17 mouse cellular contexts compared by ENCODE assay signal in the genomic region with DNA sequence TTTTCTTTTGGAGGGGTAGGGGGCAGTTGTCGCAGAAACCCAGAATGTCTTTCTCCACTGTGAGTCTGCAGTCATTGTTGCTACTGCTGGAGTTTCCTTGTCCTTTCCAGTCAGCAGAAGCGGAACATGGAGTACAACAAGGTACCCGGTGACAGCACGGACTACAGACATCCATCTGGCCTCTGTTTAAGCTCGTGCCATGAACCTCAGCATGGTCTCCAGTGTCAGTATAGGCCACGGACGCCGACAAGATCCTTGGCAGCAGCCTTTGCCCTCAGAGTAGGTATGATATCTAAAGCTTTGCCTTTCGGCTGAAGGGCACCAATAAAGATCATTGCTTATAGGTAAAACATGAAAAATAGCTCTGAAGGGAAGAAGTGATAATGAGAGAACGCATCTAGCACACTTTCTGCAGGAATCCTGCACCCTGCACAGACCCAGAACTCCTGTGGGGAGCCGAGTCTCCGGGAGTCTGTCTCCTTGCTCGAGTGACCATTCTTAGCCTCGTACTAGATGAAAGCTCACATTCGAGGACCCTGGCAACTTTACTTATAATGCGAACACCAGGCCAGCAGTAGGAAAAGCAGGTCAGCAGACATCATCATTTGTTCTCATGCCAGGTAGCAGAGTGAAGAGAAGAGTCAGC. TPM values are rescaled to one million over a fixed set of nuclear protein-coding genes. Genes with fewer than 3 reads are reported as not detected.
DNase-seq lines count a peak whose midpoint lies in the region; ATAC-seq lines count a peak whose summit lies in the region.
"Had no signal": no experiment of that assay in that cellular context is flagged by ENCODE, and none has a peak within 500 bp of the region (broad histone marks: within the 10 kb centered on the region; RNA-seq: fewer than 3 reads in every experiment).

No protein-coding gene starts in this region.

- no peaks in the 10 kb centered on the region for H3K9me3 ChIP-seq in hindbrain, embryonic 11.5 days (ENCODE audit: control insufficient read depth, low read length)
- no peaks in the 10 kb centered on the region for H3K9me3 ChIP-seq in midbrain, embryonic 15.5 days
- H3K9me3 ChIP-seq in liver, embryonic 12.5 days (replicated peaks) = no peaks in the 10 kb centered on the region
- H3K9me3 ChIP-seq: limb, embryonic 13.5 days had no signal

- H3K27me3 ChIP-seq in hindbrain, embryonic 11.5 days (ENCODE audit: control insufficient read depth, insufficient read depth, low read length) = no peaks in the 10 kb centered on the region
- no peaks in the 10 kb centered on the region for H3K27me3 ChIP-seq in midbrain, embryonic 15.5 days (replicated peaks)
- H3K27me3 ChIP-seq in liver, embryonic 12.5 days (replicated peaks) = no peaks in the 10 kb centered on the region
- H3K27me3 ChIP-seq: limb, embryonic 13.5 days had no signal

- 0 out of 2 replicates have a peak overlapping the region, but pooled peaks have one; percentile 19 for H3K9ac ChIP-seq in hindbrain, embryonic 11.5 days (ENCODE audit: low read depth, low read length)
- H3K9ac ChIP-seq in midbrain, embryonic 15.5 days = no peak overlapping the region
- H3K9ac ChIP-seq in liver, embryonic 12.5 days = no peak overlapping the region
- H3K9ac ChIP-seq: limb, embryonic 13.5 days had no signal

- 88% methylated on average over 16 of the region's 16 CpGs for WGBS in hindbrain, embryonic 11.5 days
- 77% methylated on average over 16 of the region's 16 CpGs for WGBS in midbrain, embryonic 15.5 days
- WGBS in liver, embryonic 12.5 days (ENCODE audit: insufficient replicate concordance) = 75% methylated on average over 16 of the region's 16 CpGs

- H3K36me3 ChIP-seq in hindbrain, embryonic 11.5 days (ENCODE audit: control insufficient read depth, insufficient read depth, low read length) = no peaks in the 10 kb centered on the region
- H3K36me3 ChIP-seq in midbrain, embryonic 15.5 days (replicated peaks) = no peaks in the 10 kb centered on the region
- H3K36me3 ChIP-seq in liver, embryonic 12.5 days = no peaks in the 10 kb centered on the region
- H3K36me3 ChIP-seq: limb, embryonic 13.5 days had no signal

- H3K4me1 ChIP-seq in hindbrain, embryonic 11.5 days (replicated peaks; ENCODE audit: control insufficient read depth, insufficient read depth, low read length) = no peaks in the 10 kb centered on the region
- peaks cover 11% of the 10 kb centered on the region for H3K4me1 ChIP-seq in midbrain, embryonic 15.5 days
- no peaks in the 10 kb centered on the region for H3K4me1 ChIP-seq in liver, embryonic 12.5 days
- H3K4me1 ChIP-seq: limb, embryonic 13.5 days had no signal

- ATAC-seq in hindbrain, embryonic 11.5 days (ENCODE audit: low FRiP score) = no peak
- ATAC-seq in midbrain, embryonic 15.5 days (replicated peaks) = no peak; the same call in 1 of the 2 replicates
- ATAC-seq in liver, embryonic 12.5 days = no peak
- no peak for ATAC-seq in granulocyte monocyte progenitor cell, adult 5-6 weeks (replicated peaks; ENCODE audit: poor library complexity, severe bottlenecking)
- ATAC-seq in megakaryocyte-erythroid progenitor cell, adult 5-6 weeks (replicated peaks; ENCODE audit: low FRiP score, low TSS enrichment, poor library complexity, severe bottlenecking) = no peak

- H3K4me3 ChIP-seq in hindbrain, embryonic 11.5 days (ENCODE audit: low read depth, low read length) = no peak overlapping the region
- no peak overlapping the region for H3K4me3 ChIP-seq in midbrain, embryonic 15.5 days
- H3K4me3 ChIP-seq in liver, embryonic 12.5 days = no peak overlapping the region
- H3K4me3 ChIP-seq: erythroblast, embryonic 14.5 days; heart, adult 2 months; limb, embryonic 13.5 days had no signal

- no peak overlapping the region for H3K27ac ChIP-seq in hindbrain, embryonic 11.5 days (ENCODE audit: low read depth, low read length)
- H3K27ac ChIP-seq in midbrain, embryonic 15.5 days = peak overlapping the region; percentile 42; the same call in 1 of the 2 replicates
- H3K27ac ChIP-seq in liver, embryonic 12.5 days = no peak overlapping the region
- H3K27ac ChIP-seq: heart, adult 2 months; limb, embryonic 13.5 days had no signal

- H3K4me2 ChIP-seq in hindbrain, embryonic 11.5 days (replicated peaks; ENCODE audit: low read depth, low read length) = no peak overlapping the region
- peak overlapping the region; percentile 1; the same call in 1 of the 2 replicates for H3K4me2 ChIP-seq in midbrain, embryonic 15.5 days
- no peak overlapping the region for H3K4me2 ChIP-seq in liver, embryonic 12.5 days
- H3K4me2 ChIP-seq: limb, embryonic 13.5 days had no signal

- DNase-seq in cerebellum, adult 11-12 months = peak; percentile 59
- peak; percentile 49 to 51 for DNase-seq in cerebellum, postnatal 25 days
- DNase-seq in hindbrain, embryonic 11.5 days (ENCODE audit: low spot score) = peak; percentile 8
- no peak for DNase-seq in MN1 (ENCODE audit: low spot score)
- DNase-seq: heart, adult 2 months; kidney, postnatal 14 days; lung, adult 2 months had no signal

RNA-seq across cellular contexts. Expression of a gene that starts 42.5 kb away (rescaled TPM):
- 17.1 and 17.2 TPM in 2 replicates for polyA plus RNA-seq in hindbrain, embryonic 11.5 days (2014; fragmentation: Nextera tagmentation; extraction: Ambion mirVana)
- polyA plus RNA-seq in midbrain, embryonic 15.5 days (2015; fragmentation: Nextera tagmentation; extraction: Ambion mirVana) = 24.7 and 26.0 TPM in 2 replicates
- 7.2 and 7.4 TPM in 2 replicates for polyA plus RNA-seq in liver, embryonic 12.5 days (2016; fragmentation: Nextera tagmentation; extraction: Ambion mirVana)
- total RNA-seq in granulocyte monocyte progenitor cell, adult 5-6 weeks (2014; fragmentation: Nextera tagmentation) = 0.62 and 1.3 TPM in 2 replicates
- total RNA-seq in granulocyte monocyte progenitor cell, adult 5-6 weeks (2017) = 0.72 and 0.78 TPM in 2 replicates
- total RNA-seq in megakaryocyte-erythroid progenitor cell, adult 5-6 weeks (2014; fragmentation: Nextera tagmentation) = 13.9 and 23.2 TPM in 2 replicates
- total RNA-seq in megakaryocyte-erythroid progenitor cell, adult 5-6 weeks (2017) = 9.5 and 12.9 TPM in 2 replicates

RNA-seq across cellular contexts. Expression of a gene that starts 51.9 kb away (rescaled TPM):
- not detected in 2 replicates for polyA plus RNA-seq in hindbrain, embryonic 11.5 days (2014; fragmentation: Nextera tagmentation; extraction: Ambion mirVana)
- not detected in 2 replicates for polyA plus RNA-seq in midbrain, embryonic 15.5 days (2015; fragmentation: Nextera tagmentation; extraction: Ambion mirVana)
- not detected in 2 replicates for polyA plus RNA-seq in liver, embryonic 12.5 days (2016; fragmentation: Nextera tagmentation; extraction: Ambion mirVana)
- not detected in 2 replicates for total RNA-seq in granulocyte monocyte progenitor cell, adult 5-6 weeks (2014; fragmentation: Nextera tagmentation)
- total RNA-seq in granulocyte monocyte progenitor cell, adult 5-6 weeks (2017) = not detected in 2 replicates
- not detected in 2 replicates for total RNA-seq in megakaryocyte-erythroid progenitor cell, adult 5-6 weeks (2014; fragmentation: Nextera tagmentation)
- not detected in 2 replicates for total RNA-seq in megakaryocyte-erythroid progenitor cell, adult 5-6 weeks (2017)
- total RNA-seq: adrenal gland, adult 18-20 months; heart, adult 2 months; layer of hippocampus, postnatal 25 days; megakaryocyte, adult 5-6 weeks had no signal
- polyA plus RNA-seq: cortical plate, adult 2 months; erythroblast, embryonic 14.5 days; heart, adult 2 months; limb, embryonic 13.5 days; lung, adult 2 months had no signal
